ENCODE assay signal across 8 mouse cellular contexts in genomic region chr19:41258707-41259106, GRCm38 (mm10). TPM values are rescaled to one million over a fixed set of nuclear protein-coding genes. Genes with fewer than 3 reads are reported as not detected.
DNase-seq lines count a peak whose midpoint lies in the region; ATAC-seq and TF ChIP-seq lines count a peak whose summit lies in the region.

No protein-coding gene starts in this region.

- peaks cover 33% of the 10 kb centered on the region; the same call in 1 of the 2 replicates for H3K79me2 ChIP-seq in liver, adult 2 months (ENCODE audit: control insufficient read depth, insufficient read depth, low read length)

- 44% methylated on average over 2 of the region's 2 CpGs for WGBS in liver, adult 2 months
- WGBS in liver, embryonic 11.5 days, result 34% methylated on average over 2 of the region's 2 CpGs

- H3K27ac ChIP-seq in liver, adult 2 months (replicated peaks; ENCODE audit: insufficient read depth, low read depth, low read length), result no peak overlapping the region
- no peak overlapping the region for H3K27ac ChIP-seq in liver, embryonic 11.5 days (ENCODE audit: low read depth, low read length)
- no peak overlapping the region for H3K27ac ChIP-seq in bone marrow macrophage, adult 2 months (ENCODE audit: insufficient read depth, low read depth, low read length)

- H3K4me2 ChIP-seq in liver, embryonic 11.5 days, result no peak overlapping the region

- no peaks in the 10 kb centered on the region for H3K27me3 ChIP-seq in liver, adult 2 months (ENCODE audit: control insufficient read depth, insufficient read depth, low read length)
- no peaks in the 10 kb centered on the region for H3K27me3 ChIP-seq in liver, embryonic 11.5 days (replicated peaks; ENCODE audit: control insufficient read depth, insufficient read depth, low read length)

- peaks cover 20% of the 10 kb centered on the region for H3K4me1 ChIP-seq in liver, adult 2 months (ENCODE audit: control insufficient read depth, insufficient read depth, low read length)
- peaks cover 29% of the 10 kb centered on the region for H3K4me1 ChIP-seq in liver, embryonic 11.5 days (replicated peaks; ENCODE audit: control insufficient read depth, insufficient read depth, low read length)
- peaks cover 26% of the 10 kb centered on the region for H3K4me1 ChIP-seq in bone marrow macrophage, adult 2 months (ENCODE audit: control insufficient read depth, insufficient read depth, low read length)

- no peak overlapping the region for H3K9ac ChIP-seq in liver, adult 2 months (ENCODE audit: low read depth, low read length)
- no peak overlapping the region for H3K9ac ChIP-seq in liver, embryonic 11.5 days (ENCODE audit: low read depth, low read length)

- no peak for TF ChIP-seq POLR2A in liver, adult 2 months (IDR thresholded peaks at IDR 0.05; ENCODE audit: extremely low read depth, insufficient read depth, low read length)
- no peak for TF ChIP-seq POLR2A in bone marrow macrophage, adult 2 months (IDR thresholded peaks at IDR 0.05; ENCODE audit: borderline replicate concordance, low read depth, low read length)

- DNase-seq in cerebellum, adult 9-10 months, result peak; percentile 43
- DNase-seq in cerebellum, adult 8-10 months, result no peak
- DNase-seq in liver, adult 2 months (ENCODE audit: extremely low read depth, low read depth, low spot score), result no peak
- DNase-seq in liver, embryonic 11.5 days (ENCODE audit: low spot score), result no peak
- peak; percentile 78 for DNase-seq in induced T-regulatory cell, adult 2 months (ENCODE audit: low read depth)
- DNase-seq in naive thymus-derived CD4-positive, alpha-beta T cell, adult 2 months (ENCODE audit: low read depth), result peak; percentile 81
- no peak for DNase-seq in urinary bladder, postnatal 25 days (ENCODE audit: low spot score)

- peak; percentile 53; the same call in 1 of the 2 replicates for TF ChIP-seq CTCF in liver, adult 2 months (IDR thresholded peaks at IDR 0.05; ENCODE audit: low read depth, low read length)
- TF ChIP-seq CTCF in bone marrow macrophage, adult 2 months (IDR thresholded peaks at IDR 0.05; ENCODE audit: low read depth, low read length), result 0 out of 2 replicates have a peak, but pooled peaks have one; percentile 29

- no peaks in the 10 kb centered on the region for H3K9me3 ChIP-seq in liver, embryonic 11.5 days (ENCODE audit: control insufficient read depth, low read length)

- peaks cover 7% of the 10 kb centered on the region; the same call in 1 of the 2 replicates for H3K36me3 ChIP-seq in liver, adult 2 months (ENCODE audit: control insufficient read depth, insufficient read depth, low read length)
- H3K36me3 ChIP-seq in liver, embryonic 11.5 days (ENCODE audit: control insufficient read depth, insufficient read depth, low read length), result no peaks in the 10 kb centered on the region; the same call in 1 of the 2 replicates

- H3K4me3 ChIP-seq in liver, adult 2 months (ENCODE audit: insufficient read depth, low read depth, low read length), result no peak overlapping the region
- no peak overlapping the region for H3K4me3 ChIP-seq in liver, embryonic 11.5 days (ENCODE audit: low read depth, low read length)
- H3K4me3 ChIP-seq in bone marrow macrophage, adult 2 months (ENCODE audit: insufficient read depth, low read length), result no peak overlapping the region

- ATAC-seq in liver, embryonic 11.5 days (replicated peaks; ENCODE audit: low FRiP score), result no peak

RNA-seq across cellular contexts. Expression of gene Tm9sf3, which starts 5.1 kb away (rescaled TPM):
- total RNA-seq in liver, adult 2 months (2014; rRNA removed), result 138 and 141 TPM in 2 replicates
- 41.7 and 47.2 TPM in 2 replicates for polyA plus RNA-seq in liver, adult 2 months (2012; rRNA removed)
- polyA plus RNA-seq in liver, embryonic 11.5 days (2014; fragmentation: Nextera tagmentation; extraction: Ambion mirVana), result 112 and 134 TPM in 2 replicates
- 144 and 151 TPM in 2 replicates for polyA plus RNA-seq in bone marrow macrophage, adult 2 months (2012; ENCODE audit: insufficient read depth, insufficient read length, missing spikeins)

RNA-seq across cellular contexts. Expression of gene Tll2, which starts 52.1 kb away (rescaled TPM):
- total RNA-seq in liver, adult 2 months (2014; rRNA removed), result not detected in 2 replicates
- not detected in 2 replicates for polyA plus RNA-seq in liver, adult 2 months (2012; rRNA removed)
- not detected in 2 replicates for polyA plus RNA-seq in liver, embryonic 11.5 days (2014; fragmentation: Nextera tagmentation; extraction: Ambion mirVana)
- polyA plus RNA-seq in bone marrow macrophage, adult 2 months (2012; ENCODE audit: insufficient read depth, insufficient read length, missing spikeins), result not detected in 2 replicates

Comparison
In these comparisons a context has a peak if more than half of its experiments do, and no peak if none do; other contexts are left out.
1. DNase-seq: peak in cerebellum, adult 9-10 months (single experiment), induced T-regulatory cell, adult 2 months (single experiment) and naive thymus-derived CD4-positive, alpha-beta T cell, adult 2 months (single experiment); none in cerebellum, adult 8-10 months (single experiment), liver, adult 2 months (single experiment), liver, embryonic 11.5 days (single experiment) and urinary bladder, postnatal 25 days (single experiment).